Mouse (Mus musculus) liver, adult 2 months (tissue): ENCODE data around the gene Trim33.

Source experiments
- CTCF ChIP-seq: fragments of 200-500 bp; IDR thresholded peaks from 2 replicates; pipeline ENCODE4 v1.5.1; 2011; ENCODE audit warnings: low read depth, low read length, control low read depth
- POLR2A ChIP-seq: fragments of 200-500 bp; IDR thresholded peaks from 2 replicates; pipeline ENCODE4 v1.6.1; 2011; ENCODE audit warnings: low read length, control low read depth; ENCODE audit not compliant: insufficient read depth; ENCODE audit errors: extremely low read depth

DNA sequence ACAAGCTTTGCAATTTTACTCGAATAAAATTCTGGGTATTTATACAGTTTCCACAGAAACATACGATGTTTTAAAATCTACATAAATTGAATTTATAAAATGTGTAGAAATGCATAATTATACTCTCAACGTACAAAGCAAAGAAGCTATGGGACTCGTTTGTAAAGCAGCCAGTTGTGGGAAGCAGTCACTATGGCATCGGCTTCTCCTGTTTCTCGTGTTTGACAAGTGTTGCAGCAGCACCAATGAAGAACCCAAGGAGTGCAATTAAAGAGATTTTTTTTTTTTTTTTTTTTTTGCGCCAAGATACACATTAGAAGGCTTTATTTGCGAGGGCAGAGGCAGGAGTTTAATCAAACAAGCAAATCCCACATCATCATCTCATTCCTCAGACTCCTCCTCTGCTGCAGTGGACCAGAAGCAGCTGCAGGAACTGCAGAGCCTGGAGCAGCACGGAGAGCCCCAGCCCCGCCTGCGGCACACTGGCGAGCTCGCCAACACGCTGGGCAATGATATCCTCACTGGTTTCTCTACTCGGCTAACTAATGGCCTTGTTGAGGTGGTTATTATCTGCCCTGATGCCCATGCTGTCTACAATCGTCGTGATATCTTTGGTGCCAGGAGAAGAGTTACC is 32.3 kb upstream of the Trim33 start:
- no peak for TF ChIP-seq CTCF
- TF ChIP-seq POLR2A = no peak
